Mouse (Mus musculus): Measurements from ENCODE around the gene Rilpl1.

- TF ChIP-seq CTCF (IDR thresholded peaks at IDR 0.05; ENCODE audit: low read depth, low read length) (no peak), POLR2A (IDR thresholded peaks at IDR 0.05; ENCODE audit: borderline replicate concordance, low read depth, low read length) (no peak)
These were observed 32.2 kb downstream of the Rilpl1 start for GRCm38 (mm10) chr5:124499001-124499400.

Measured in bone marrow macrophage, adult 2 months (primary cell).